Mouse (Mus musculus): ENCODE results near the gene Fancf.
A peak's percentile ranks its signal among the peaks of the same experiment; 100 is the strongest.

Gene Fancf

DNA sequence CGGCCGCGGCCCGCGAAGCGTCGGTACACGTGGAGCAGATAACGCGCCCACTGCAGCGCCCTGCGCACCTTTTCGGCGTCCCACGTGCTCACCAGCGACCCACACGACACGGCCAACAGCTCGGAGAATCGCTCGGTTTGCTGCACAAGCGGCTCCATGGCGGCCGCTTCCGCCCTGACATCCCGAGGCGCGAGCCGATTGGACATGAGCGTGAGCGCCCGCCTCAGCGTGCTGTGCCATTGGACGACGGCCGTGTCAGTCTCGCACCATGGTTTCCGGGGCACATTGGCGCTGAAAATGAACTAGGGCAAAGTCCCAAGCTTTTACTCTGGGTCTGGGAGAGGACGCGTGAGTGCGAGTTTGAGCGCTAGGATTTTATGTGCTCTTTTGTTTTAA lies at the start of gene Fancf:
Gene Fancf, minus strand, starts transcription at position 171 of the 396 bp plus-strand sequence.
- DNase-seq (ENCODE audit: extremely low spot score, low spot score) = peak; percentile 96

DNA sequence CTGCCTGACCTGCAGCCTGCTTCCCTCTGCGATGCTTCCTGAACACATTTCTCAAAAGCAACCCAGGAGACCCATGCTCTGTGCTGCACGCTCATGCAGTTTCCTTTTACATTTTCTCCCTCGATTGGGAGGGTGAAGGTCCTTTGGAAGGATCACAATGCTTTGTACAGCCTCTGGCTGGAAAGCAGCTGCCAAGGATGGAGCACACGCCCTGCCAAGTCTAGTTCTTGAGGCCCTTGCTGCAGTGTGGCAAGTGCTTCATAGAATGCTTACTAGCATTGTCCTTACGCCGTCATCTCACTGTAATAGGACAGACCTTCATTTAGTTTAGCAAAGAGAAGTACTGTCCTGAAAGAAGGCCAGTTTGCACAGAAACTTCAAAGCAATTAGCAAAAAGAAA lies 37.0 kb upstream of the Fancf start:
- no peak for DNase-seq (ENCODE audit: extremely low spot score, low spot score)

GRCm38 (mm10) chr7:51894939-51895338 lies 32.9 kb upstream of the Fancf start:
- no peak for DNase-seq (ENCODE audit: extremely low spot score, low spot score)

GRCm38 (mm10) chr7:51894133-51894801 lies 32.2 kb upstream of the Fancf start:
- DNase-seq (ENCODE audit: extremely low spot score, low spot score) = no peak

- no peak for DNase-seq (ENCODE audit: extremely low spot score, low spot score)
These were observed 30.9 kb upstream of the Fancf start for GRCm38 (mm10) chr7:51893008-51893407.

- no peak for DNase-seq (ENCODE audit: extremely low spot score, low spot score)
These were observed 30.3 kb upstream of the Fancf start for GRCm38 (mm10) chr7:51892224-51892965.

GRCm38 (mm10) chr7:51889601-51890000 lies 27.5 kb upstream of the Fancf start:
- no peak for DNase-seq (ENCODE audit: extremely low spot score, low spot score)

- DNase-seq (ENCODE audit: extremely low spot score, low spot score) = no peak
These were observed 25.9 kb upstream of the Fancf start for GRCm38 (mm10) chr7:51887678-51888567.

GRCm38 (mm10) chr7:51885345-51885744 lies 23.3 kb upstream of the Fancf start:
- no peak for DNase-seq (ENCODE audit: extremely low spot score, low spot score)

GRCm38 (mm10) chr7:51880121-51880520 lies 18.1 kb upstream of the Fancf start:
- DNase-seq (ENCODE audit: extremely low spot score, low spot score) = no peak

- peak; percentile 66 for DNase-seq (ENCODE audit: extremely low spot score, low spot score)
These were observed 17.2 kb upstream of the Fancf start for GRCm38 (mm10) chr7:51879136-51879723.

DNA sequence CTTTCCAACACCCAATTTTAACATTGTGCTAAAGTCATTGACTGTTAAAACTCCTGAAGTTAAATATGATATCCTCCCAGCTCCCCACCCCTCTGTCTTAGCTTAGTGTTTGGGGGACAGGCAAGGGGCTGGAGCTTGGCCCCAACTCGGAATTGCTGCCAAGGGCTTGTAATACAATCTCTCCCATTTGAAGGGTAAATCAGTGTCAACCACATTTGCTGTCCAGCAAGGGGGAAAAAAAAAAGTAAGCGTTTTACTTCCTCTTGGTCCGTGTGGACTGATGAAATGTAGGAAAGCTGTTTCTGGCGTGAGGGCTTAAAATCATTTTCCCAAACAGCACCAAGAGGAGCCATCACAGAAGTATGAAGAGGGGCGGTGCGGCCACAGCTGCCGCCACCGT lies 16.7 kb upstream of the Fancf start:
- DNase-seq (ENCODE audit: extremely low spot score, low spot score) = no peak

GRCm38 (mm10) chr7:51876316-51876715 lies 14.2 kb upstream of the Fancf start:
- no peak for DNase-seq (ENCODE audit: extremely low spot score, low spot score)

DNA sequence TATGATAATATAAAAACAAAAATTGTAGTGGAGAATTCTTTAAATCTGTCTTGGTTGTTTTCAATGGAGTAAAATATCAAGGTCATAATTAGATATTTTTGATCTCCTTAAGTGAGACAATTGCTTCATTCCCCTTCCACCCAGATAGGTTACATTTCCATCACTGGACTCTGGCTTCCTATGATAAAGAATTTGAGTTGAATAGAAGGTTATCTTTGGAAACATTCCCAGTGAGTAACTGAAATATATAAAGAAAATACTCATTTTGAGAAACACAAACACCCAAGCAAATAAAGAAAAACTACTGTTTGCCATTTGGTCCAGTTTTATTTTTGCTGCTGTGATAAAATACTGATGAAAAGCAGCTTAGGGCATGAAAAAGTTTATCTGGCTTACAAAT lies 10.5 kb upstream of the Fancf start:
- DNase-seq (ENCODE audit: extremely low spot score, low spot score) = no peak

- no peak for DNase-seq (ENCODE audit: extremely low spot score, low spot score)
These were observed 10.0 kb upstream of the Fancf start for GRCm38 (mm10) chr7:51872041-51872440.

DNA sequence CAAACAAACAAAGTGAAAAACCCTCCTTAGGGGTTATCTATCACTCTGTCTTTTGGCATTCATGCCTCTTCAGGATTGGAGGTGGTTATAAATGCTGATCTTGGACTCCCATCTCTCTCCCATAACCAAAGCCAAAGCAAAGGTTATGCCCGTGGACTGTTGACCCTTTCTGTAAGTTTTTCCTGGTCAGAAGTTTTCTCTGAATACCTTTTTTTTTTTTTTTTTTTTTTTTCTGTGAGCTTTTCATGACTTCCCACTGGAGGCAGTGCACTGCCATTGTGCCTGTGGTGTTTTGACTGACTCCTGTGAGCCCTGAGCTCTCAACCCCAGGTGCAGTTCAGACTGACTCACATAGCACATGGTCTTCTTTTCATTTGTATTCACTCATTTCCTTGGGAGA lies 5.9 kb upstream of the Fancf start:
- no peak for DNase-seq (ENCODE audit: extremely low spot score, low spot score)

- DNase-seq (ENCODE audit: extremely low spot score, low spot score) = no peak
These were observed 3.3 kb upstream of the Fancf start for GRCm38 (mm10) chr7:51865336-51865735.

DNA sequence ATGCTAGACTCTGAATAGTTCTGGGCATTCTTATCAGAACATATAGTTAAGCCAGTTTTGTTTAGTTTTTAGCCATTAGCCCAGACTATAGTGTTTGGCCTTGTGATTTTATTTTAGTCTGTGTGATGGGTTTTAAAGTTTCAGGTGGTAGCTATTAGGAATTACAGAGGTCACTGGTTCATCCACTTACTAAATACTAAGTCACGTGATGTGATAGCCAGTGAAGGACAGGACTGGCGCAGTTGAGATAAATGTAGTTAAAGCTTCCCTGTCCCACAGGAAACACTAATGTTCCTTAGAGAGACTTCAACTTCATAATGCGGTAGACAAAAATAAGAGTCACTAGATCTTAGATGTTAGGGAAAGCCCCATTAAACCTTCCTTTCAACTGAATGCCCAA lies 775 bp upstream of the Fancf start:
- no peak for DNase-seq (ENCODE audit: extremely low spot score, low spot score)

GRCm38 (mm10) chr7:51861250-51862096 lies 594 bp downstream of the Fancf start, which contains the start of gene Gas2:
Gas2 (plus strand) TSS chr7:51862015.
- peak; percentile 85 for DNase-seq (ENCODE audit: extremely low spot score, low spot score)

- DNase-seq (ENCODE audit: extremely low spot score, low spot score) = no peak
These were observed 10.1 kb downstream of the Fancf start for GRCm38 (mm10) chr7:51851890-51852507.

Measured in neural tube, embryonic 10.5 days (tissue).